Mouse (Mus musculus) G1E (cell line): ENCODE data around the gene Samd10. TPM values are rescaled to one million over a fixed set of nuclear protein-coding genes. Genes with fewer than 3 reads are reported as not detected.

Experiments used
- ATAC-seq: 2 replicates; pipeline ENCODE4 v1.8.0; 2016; ENCODE audit warnings: mild to moderate bottlenecking; ENCODE audit not compliant: insufficient number of reproducible peaks, poor library complexity, low FRiP score, severe bottlenecking; ENCODE audit errors: extremely low read depth
- DNase-seq: peaks from one replicate; pipeline ENCODE4 v3.0.0; 2012; ENCODE audit warnings: low spot score
- H3K27me3 ChIP-seq: 2 replicates; pipeline ENCODE4 v1.6.1; 2012; ENCODE audit warnings: mild to moderate bottlenecking, low read length, inconsistent platforms; ENCODE audit not compliant: insufficient read depth
- H3K36me3 ChIP-seq: replicated peaks from 2 replicates; pipeline ENCODE3; 2012; ENCODE audit warnings: mild to moderate bottlenecking, inconsistent platforms
- H3K4me1 ChIP-seq: 2 replicates; pipeline ENCODE4 v1.6.1; 2012; ENCODE audit warnings: low read depth, low read length, inconsistent platforms, mixed read lengths; ENCODE audit not compliant: insufficient read depth
- H3K4me3 ChIP-seq: 2 replicates; pipeline ENCODE4 v1.5.1; 2012; ENCODE audit warnings: low read depth, mild to moderate bottlenecking, inconsistent platforms, low read length, moderate library complexity, mixed read lengths
- H3K9me3 ChIP-seq: replicated peaks from 2 replicates; pipeline ENCODE4 v1.6.1; 2012; ENCODE audit warnings: inconsistent platforms
- CTCF ChIP-seq: IDR thresholded peaks from 2 replicates; pipeline ENCODE4 v1.5.1; 2012; ENCODE audit warnings: low read depth, low read length, inconsistent platforms, mixed read lengths
- GATA1 ChIP-seq: IDR thresholded peaks from 2 replicates; pipeline ENCODE4 v1.6.1; 2012; ENCODE audit warnings: borderline replicate concordance, low read length, inconsistent platforms, mixed read lengths
- GATA2 ChIP-seq: IDR thresholded peaks from 2 replicates; pipeline ENCODE4 v1.6.1; 2012; ENCODE audit warnings: low read depth, low read length, inconsistent platforms, borderline replicate concordance
- POLR2AphosphoS5 ChIP-seq: IDR thresholded peaks from 2 replicates; pipeline ENCODE4 v1.6.1; 2012; ENCODE audit warnings: low read depth, low read length, inconsistent platforms; ENCODE audit not compliant: insufficient replicate concordance
- TAL1 ChIP-seq: conservative IDR thresholded peaks from 2 replicates; pipeline ENCODE4 v1.6.1; 2012; ENCODE audit warnings: low read depth, low read length, inconsistent platforms, mixed read lengths
- polyA plus RNA-seq: library from polyadenylated mRNA; stranded (reverse); fragments of >175 nt; gene quantifications from 2 replicates; pipeline ENCODE4 v1.2.3, GENCODE M21; 2012
- total RNA-seq, 2 experiments: library from RNA; stranded (forward) in 1 of 2; stranded (reverse) in 1 of 2; fragments of 200-1000 nt in 1 of 2; fragments of >200 nt in 1 of 2; fragmentation: Nextera tagmentation in 1 of 2; gene quantifications; 2 replicates each; pipeline ENCODE4 v1.2.3; 2014 to 2017

Samd10 gene
- total and polyA plus RNA-seq, 3 experiments, result 2.5 to 10.6 (median 7.6) TPM

DNA sequence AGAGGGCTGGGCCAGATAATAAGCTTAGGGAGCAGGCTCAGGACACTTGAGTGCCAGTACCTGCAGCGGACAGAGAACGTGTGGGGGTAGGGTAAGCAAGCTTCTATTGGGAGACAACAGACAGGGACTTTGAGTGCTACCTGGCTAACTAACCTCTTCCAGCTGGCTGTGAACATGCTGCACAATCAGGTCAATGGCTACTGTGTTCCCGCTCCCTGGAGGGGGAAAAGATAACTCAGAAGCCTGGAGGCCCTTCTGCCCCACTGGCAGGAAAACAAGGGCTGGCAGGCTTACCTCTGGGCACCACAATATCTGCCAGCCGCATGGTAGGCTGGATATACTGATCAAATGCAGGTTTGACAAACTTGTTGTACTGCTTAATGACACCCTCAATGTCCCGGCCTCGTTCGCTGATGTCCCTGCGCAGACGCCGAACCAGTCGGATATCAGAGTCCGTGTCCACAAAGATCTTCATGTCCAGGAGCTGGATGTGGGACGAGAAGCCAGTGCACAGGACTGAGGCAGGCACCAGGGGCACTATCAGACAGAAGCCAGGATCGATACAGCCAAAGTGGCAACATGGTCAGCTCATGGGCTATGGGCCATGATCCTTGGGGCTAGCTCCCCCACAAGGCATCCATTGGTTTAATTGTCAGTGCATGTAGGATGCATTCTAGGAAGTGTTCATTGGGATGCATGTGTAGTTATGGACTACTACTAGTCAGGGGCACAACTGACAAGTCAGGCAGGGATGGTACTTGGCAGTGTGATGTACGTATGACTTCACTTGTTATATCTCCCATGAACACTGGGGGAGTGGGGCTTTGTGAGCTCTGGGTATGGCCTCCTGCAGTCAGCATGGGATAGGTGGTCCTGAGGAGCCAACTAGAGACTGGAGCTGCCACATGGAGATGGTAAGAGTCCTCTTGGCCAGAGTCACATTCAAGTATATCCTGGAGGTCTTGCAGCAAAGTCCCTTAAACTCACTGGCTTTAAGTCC, 25.8 kb downstream of the Samd10 start:
- DNase-seq (no peak), ATAC-seq (no peak)
- Histone ChIP-seq H3K27me3 (no peaks in the 10 kb centered on the region; the same call in 1 of the 2 replicates), H3K4me3 (no peak overlapping the region), H3K4me1 (peaks cover 67% of the 10 kb centered on the region), H3K9me3 (no peaks in the 10 kb centered on the region), H3K36me3 (peaks cover 83% of the 10 kb centered on the region)
- no peak for TF ChIP-seq GATA2
- no peak for TF ChIP-seq POLR2AphosphoS5
- no peak for TF ChIP-seq TAL1
- TF ChIP-seq CTCF, result no peak
- no peak for TF ChIP-seq GATA1

DNA sequence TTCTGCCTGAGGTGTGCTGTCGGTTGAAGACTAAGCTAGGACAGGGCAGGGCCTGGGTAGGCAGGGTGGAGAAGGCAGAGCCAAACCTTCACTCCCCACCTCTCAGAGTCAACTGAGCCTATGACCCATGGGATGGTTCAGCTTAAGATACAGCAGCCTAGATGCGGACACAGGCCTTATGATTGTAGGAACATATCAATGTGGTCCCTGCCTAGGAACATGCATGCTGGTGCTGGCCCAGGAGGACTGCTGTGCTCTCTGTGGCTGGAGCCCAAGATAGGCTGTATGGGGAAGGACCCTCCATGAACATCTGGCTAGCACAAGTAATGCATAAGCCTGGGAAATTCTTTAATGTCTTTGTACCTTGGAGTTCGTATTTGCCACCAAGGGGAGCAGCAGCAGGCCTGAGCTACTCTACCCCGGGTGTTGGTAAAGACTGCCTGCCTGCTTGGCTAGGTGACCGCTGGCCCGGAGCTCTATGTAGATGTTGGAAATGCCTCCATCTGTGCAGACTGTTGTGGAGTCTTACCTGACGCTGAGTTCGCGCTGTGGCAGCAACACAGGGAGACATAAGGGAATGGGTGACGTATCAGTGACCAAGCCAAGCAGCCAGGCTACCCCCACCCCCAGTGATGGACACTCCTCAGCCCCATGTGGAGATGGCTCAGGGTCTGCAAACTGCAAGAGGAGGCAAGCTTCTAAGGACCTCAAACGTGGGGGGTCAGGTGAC, 26.9 kb downstream of the Samd10 start:
- DNase-seq (no peak), ATAC-seq (no peak)
- Histone ChIP-seq H3K9me3 (no peaks in the 10 kb centered on the region), H3K27me3 (no peaks in the 10 kb centered on the region; the same call in 1 of the 2 replicates), H3K36me3 (peaks cover 85% of the 10 kb centered on the region), H3K4me3 (no peak overlapping the region), H3K4me1 (peaks cover 64% of the 10 kb centered on the region)
- no peak for TF ChIP-seq CTCF
- TF ChIP-seq POLR2AphosphoS5, result no peak
- TF ChIP-seq GATA2, result no peak
- TF ChIP-seq TAL1, result no peak
- no peak for TF ChIP-seq GATA1

DNA sequence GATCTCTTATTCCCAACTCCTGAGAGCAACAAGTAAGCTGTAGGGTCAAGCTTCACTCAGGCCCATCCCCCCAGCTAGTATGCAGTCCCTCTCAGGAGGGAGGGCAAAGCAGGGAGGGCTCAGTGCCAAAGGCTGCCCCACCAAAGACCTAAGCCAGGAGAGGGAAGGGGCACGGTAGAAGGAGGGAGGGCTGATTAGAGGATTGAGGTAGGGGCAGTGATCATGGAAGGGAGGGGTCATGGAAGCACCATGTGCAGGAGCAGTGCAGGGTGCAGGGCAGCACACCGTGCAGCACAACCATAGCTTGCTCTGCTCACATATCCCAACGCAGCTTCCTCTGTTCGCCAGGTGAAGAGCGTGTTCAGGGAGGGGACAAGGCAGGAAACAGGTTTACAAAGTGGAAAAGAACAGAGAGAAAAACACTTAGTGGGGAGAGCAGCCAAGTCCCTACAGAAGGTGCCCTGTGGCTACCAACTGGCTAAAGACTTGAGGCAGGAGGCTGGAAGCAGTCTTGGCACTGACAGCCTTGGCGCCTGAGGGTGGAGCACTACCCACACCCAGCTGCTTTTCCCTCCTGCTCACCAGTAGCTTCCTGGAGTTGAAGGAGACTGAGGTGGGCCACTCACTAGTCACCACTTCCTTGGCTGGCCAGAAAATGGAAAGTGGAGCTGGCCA, 28.0 kb downstream of the Samd10 start:
- no peaks in the 10 kb centered on the region; the same call in 1 of the 2 replicates for H3K27me3 ChIP-seq
- ATAC-seq (no peak), DNase-seq (no peak)
- H3K4me1 ChIP-seq, result peaks cover 58% of the 10 kb centered on the region
- no peak for TF ChIP-seq GATA1
- no peak for TF ChIP-seq CTCF
- TF ChIP-seq POLR2AphosphoS5, result no peak
- TF ChIP-seq TAL1, result no peak
- TF ChIP-seq GATA2, result no peak
- peaks cover 80% of the 10 kb centered on the region for H3K36me3 ChIP-seq
- H3K9me3 ChIP-seq, result no peaks in the 10 kb centered on the region
- no peak overlapping the region for H3K4me3 ChIP-seq

DNA sequence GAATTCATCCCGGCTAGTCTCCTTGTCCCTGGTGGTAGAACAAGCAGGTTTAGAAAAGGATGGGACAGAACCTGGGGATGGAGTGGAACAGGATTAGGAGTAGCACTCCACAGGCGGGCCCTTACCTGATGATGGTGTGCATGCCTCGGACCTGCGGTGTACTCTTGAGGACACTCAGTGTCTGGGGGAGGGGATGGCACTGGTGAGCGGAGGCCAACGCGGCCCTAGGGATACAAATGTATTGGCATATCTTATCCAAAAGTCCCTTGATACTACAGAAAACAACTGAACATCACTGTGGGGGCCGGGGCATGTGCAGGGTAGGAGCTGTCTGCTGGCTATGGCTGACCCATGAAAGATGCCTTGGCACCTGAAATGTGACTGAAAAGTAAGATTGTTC, 28.6 kb downstream of the Samd10 start:
- TF ChIP-seq POLR2AphosphoS5, result no peak
- no peak for TF ChIP-seq GATA2
- TF ChIP-seq TAL1, result no peak
- no peak for TF ChIP-seq CTCF
- no peak for TF ChIP-seq GATA1
- H3K4me1 ChIP-seq, result peaks cover 58% of the 10 kb centered on the region
- H3K9me3 ChIP-seq, result no peaks in the 10 kb centered on the region
- H3K36me3 ChIP-seq, result peaks cover 77% of the 10 kb centered on the region
- ATAC-seq (no peak), DNase-seq (no peak)
- no peak overlapping the region for H3K4me3 ChIP-seq
- no peaks in the 10 kb centered on the region; the same call in 1 of the 2 replicates for H3K27me3 ChIP-seq

DNA sequence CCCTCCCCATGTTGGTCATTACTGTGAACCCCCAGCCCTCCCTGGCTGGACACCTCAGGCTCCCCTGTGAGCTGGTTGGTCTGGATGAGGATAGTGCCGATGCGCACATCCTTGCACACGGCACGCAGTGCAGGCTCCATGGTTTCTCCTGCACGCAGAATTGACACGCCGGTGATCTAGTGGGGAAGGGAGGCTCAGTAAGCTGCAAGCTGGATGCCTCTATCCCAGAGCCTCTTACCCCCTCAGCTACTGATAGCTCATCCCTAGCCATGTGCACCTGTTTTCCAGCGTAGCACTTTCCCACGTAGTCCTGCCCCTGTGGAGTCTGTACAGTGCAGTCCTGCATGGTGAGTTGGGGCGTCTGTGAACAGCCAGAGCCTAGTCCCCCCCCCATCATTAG, 29.2 kb downstream of the Samd10 start:
- DNase-seq (no peak), ATAC-seq (no peak)
- H3K36me3 ChIP-seq, result peaks cover 72% of the 10 kb centered on the region

More for the DNA sequence above, 29.2 kb downstream of the Samd10 start:
- Histone ChIP-seq H3K4me1 (peaks cover 56% of the 10 kb centered on the region), H3K27me3 (no peaks in the 10 kb centered on the region; the same call in 1 of the 2 replicates), H3K4me3 (no peak overlapping the region), H3K9me3 (no peaks in the 10 kb centered on the region)
- TF ChIP-seq CTCF (no peak), POLR2AphosphoS5 (no peak), GATA2 (no peak), GATA1 (no peak), TAL1 (no peak)
